Mouse (Mus musculus) adrenal gland (tissue): ENCODE measurements around the gene Spock1.

Experiments
- intact Hi-C: fragments of 180-260 bp; cut with DNase I; formaldehyde crosslinking; loops from one replicate; pipeline ENCODE4 v1.15.1; 2025

Spock1 gene

DNA sequence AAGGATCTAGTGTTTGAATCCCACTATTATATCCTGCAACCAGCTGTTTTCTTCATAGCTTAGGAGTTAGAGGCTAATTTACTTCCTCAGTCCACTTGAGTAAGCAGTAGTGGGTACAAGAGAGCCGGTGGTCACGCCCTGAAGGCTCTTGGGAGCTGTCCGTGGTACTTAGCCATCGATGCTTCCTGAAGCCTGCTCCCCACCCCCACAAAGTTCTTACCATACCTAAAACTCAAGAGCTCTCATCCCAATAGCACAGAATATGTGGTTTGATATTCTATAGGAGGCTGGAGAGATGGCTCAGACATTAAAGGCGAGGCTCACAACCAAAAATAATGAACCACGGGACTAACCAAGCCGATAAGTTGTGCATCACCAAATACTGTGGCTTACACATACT is 40.5 kb downstream of the Spock1 start:
- intact Hi-C loops, result no loop called here

DNA sequence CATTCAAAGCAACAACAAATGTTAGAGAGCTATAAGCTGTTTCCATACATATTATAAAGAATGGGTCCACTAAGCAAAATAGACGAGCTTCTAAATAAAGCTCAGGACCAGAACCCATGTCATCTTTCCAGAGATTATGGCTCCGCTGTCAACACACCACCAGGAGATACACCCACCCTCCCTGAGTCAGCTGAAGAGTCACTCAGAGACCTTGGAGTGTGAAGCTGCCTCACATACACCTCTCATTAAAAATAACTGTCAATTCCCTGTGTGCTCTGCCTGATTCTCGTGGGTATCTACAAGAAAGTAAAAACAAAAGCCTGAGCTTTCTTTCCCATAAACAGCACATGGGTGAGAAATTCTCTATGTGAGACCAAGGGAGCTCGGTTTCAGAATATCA is 43.1 kb downstream of the Spock1 start:
- intact Hi-C loops, result no loop called here

DNA sequence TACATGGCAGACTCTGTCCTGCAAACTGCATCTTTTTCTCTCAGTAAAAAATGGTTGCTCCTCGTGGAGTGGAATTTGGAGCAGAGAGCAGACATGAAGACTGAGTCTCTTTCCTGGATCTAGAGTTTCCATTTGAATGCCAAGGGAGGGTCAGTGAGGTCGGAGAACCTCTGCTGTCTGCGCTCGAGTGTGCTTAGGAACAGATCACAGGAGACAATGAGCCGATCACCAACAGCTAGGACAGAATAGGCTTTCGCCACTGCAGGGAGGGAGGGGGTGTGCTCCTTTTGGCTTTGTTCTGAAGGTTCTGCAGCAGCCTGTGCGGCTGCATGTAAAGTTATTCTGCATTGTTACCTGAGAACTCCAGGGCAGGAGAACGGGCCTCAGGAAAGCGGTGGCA is 49.6 kb downstream of the Spock1 start:
- intact Hi-C loops, result no loop called here

DNA sequence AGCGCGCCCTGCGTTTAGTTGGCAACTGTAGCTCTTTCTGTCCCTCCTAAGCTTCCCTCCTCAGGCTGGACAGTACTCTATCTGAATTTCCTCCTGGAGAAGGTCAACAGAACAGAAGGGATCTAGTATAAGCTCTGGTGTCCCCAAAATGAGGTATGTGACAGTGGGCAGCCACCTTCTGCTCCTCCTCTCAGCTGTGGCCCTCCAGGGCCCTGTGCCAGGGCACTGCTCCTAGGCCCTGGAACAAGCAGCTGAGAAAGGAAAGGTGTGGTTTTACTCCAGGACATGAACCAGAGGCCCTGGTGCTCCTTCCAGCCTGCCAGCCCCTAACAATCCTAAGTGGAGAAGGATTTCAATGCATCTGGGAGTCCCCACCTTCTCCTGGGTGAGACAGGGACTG is 51.1 kb downstream of the Spock1 start:
- intact Hi-C loops, result no loop called here

DNA sequence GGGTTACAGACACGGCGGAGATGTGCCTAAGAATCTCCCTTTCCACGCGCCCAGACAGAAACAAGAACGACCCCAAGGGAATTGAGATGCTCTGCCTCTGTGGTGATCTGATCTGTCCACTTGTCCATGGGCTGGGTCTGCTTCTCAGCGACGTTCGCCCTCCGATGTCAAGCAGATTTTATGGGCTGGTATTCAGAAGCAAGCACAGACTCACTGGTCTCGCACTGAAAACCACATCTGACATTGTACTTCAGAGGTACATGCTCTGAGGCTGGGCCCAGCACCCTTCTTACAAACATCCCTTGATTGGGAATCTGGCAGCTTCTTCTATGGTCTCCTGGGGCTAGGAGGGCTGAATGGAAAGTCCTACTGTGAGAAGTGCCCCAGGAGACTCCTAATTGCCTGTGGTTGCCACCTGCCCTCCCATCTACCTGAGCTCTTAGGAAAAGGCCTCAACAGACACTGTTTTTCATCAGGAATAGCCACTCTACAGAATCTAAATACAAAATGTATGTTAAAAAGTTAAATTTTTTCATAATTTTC is 51.8 kb downstream of the Spock1 start:
- intact Hi-C loops, result no loop called here

DNA sequence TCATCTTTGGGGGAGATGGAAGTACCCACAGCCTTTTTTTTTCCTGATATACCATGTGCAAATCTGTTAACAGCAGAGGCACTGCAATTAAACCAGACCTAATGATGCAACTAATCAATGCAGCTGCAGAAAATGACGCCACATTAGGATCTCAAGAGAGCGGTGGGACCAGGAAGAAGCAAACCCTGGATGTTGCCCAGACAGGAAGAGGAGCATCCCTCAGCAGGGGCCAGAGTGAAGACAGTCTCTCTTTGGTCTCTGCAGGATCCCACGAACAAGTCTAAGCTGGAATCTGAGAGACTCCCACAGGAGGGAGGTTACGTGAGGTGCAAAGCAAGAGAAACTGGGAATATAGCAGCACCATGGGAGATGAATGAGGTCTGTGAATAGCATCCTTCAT is 52.4 kb downstream of the Spock1 start:
- intact Hi-C loops, result no loop called here

DNA sequence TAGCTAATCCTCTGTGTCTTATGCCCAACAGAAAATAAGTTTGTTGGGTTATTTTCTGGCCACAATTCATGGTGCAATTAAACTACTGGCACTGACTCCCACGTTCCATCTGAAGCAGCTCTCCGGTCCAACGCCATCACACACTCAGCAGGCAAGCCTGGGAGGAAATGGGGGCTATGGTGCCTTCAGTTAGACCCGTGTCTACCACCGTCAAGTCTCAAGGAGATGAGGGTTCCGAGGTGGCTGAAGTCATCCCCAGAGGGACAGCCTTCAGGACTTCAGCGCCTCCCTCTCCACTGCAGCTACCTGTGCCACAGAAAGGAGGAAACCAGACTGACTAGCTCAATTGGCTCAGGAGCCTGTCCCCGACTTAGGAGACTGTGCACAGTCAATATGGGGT is 53.7 kb downstream of the Spock1 start:
- intact Hi-C loops, result no loop called here

DNA sequence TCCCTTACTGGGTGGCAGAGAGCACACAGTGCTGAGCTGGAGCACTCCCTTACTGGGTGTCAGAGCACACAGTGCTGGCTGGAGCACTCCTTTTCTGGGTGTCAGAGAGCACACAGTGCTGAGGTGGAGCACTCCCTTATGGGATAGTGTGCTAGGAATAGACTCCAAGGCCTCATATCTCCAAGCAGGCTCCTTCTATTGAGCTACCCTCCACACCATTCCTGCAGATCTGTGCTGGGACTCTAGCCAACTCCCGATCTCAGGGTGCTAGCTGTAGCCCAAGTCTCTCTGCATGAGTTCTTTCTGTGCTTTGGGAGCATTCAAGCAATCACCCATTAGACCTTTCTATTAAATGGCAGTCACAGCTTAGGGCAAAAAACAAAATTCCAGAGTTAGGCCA is 54.5 kb downstream of the Spock1 start:
- intact Hi-C loops, result no loop called here

DNA sequence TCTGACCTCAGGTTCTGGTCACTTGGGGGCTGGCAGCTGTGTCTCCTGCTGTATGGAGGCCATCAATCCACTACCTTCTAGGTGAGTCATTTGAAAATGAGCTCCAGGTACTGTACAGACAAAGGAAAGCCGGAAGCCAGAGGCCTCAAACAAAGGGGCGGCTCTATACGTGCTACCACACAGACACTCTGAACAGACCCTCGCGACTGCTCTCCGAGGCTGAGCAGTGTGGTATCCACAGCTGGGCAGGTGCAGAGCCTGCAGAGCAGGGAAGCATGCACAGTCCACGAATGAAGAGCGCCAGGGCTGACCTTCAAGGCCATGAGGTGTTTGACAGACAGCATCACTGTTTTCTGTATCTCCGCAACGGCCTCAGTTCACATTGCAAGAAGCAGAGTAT is 55.0 kb downstream of the Spock1 start:
- intact Hi-C loops, result no loop called here

DNA sequence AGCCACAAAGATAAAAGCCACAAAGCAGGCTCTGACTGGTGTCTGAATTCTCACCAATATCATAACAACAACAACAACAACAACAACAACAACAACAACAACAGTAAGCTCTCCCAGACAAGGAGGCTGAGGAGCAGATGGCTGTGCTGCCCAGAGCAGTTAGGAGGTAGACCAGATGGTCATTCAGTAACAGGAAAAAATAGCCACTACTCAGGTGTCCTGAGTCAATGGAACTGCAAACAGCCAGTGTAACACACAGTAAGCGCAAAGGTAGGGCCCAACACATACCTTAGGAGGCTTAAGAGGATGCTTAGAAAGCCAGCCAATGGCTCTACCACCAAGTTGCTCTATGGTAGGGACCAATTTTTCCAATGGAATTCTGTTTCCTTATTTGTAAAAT is 59.2 kb downstream of the Spock1 start:
- intact Hi-C loops, result no loop called here

DNA sequence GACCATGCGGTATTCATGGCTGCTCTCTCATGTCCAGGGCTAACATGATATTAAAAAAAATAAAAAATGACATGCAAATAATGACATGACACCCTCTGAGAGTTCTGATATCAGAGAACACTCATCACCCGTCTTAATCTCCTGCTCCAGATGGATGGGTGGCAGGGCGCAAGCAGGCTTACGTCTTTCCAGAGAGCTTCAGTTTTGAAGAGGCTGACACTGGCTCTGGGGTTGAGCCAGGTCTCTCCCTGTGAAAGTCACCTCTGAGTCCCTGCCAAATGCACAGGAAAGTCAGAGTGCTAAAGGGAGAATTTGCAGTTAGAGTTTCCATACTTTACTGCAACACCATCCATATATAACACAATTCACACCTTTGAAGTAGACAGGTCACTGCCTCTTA is 61.0 kb downstream of the Spock1 start:
- intact Hi-C loops, result no loop called here

DNA sequence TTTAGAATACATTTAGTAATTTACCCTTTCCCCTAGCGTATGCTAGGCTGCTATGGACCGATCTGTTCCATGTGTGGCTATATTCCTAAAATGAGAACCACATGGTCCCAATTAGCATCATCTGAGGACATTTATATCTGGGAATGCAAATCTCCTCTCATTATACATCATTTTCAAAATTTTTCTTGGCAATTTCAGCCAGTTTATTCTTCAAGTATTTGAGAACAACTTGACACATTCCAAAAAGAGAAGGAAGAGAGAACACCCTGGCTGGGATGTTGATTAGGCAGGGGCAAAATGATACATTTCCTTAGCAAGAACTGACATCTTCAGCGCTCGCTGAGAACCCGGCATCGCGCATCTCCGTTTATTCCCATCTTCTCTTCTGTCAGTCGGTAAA is 61.7 kb downstream of the Spock1 start:
- intact Hi-C loops, result no loop called here

DNA sequence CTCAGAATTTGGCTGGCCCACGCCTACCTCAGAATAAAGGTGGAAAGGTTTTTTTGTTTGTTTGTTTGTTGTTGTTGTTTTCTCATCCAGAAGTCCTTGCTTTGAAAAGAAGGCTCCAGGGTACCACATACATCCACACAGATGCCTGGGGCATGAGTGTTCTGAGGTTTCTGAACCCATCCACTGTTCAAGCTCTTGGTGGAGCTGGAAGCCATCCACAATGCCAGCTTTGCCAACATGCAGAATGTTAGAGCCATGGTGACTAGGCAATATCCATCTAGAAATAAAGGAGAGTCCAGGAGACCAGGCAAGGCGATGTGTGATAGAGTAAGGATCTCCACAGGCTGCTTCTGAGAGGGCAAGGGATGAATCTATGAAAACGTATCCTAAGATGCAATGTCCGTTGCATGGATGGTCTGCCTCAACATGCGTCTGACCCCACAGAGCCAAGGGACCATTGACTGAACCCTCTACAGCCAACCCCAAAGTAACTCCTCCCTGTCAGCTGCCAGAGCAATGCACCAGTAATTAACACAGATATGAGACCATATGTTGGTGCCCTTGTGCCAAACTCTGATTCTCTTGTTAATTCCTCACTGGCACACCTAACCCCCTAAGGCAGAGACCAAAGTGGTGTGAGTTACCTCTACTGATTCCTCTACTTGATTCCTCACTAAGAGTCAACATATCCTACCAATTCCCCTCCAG is 66.8 kb downstream of the Spock1 start:
- intact Hi-C loops, result no loop called here

DNA sequence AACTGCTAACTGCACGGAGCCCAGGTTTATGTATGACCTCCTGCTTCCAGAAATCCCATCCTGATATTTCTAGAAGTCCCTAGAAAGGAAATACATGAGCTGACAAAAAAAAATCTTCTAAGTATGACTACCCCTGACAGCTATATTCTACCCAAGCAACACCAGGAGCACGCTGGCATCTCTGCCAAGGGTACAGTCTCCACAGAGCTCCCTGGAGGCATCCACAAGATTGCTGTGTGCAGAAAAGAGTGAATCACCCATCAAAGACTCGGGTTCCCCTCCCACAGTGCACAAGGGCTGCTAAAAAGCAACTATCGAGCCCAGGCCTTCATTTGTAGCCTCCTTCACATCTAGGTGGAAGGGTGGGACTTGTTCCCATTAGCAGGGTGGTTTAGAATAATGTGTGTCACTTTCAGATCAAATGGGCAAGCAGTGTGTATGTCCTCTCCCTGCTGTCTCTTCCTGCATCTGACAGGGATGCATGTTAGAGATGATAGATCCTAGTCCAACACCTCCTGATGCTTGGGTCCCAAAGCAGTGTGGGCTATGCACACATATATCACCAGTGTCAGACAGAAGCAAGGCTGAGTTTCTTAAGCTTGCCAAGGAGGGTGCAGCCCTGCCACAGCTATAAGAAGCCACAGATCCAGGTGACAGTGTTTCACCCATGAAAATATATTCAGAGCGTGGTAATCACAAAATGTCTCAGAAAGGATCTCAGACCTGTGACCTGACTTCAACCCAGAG is 70.3 kb downstream of the Spock1 start:
- intact Hi-C loops, result no loop called here

DNA sequence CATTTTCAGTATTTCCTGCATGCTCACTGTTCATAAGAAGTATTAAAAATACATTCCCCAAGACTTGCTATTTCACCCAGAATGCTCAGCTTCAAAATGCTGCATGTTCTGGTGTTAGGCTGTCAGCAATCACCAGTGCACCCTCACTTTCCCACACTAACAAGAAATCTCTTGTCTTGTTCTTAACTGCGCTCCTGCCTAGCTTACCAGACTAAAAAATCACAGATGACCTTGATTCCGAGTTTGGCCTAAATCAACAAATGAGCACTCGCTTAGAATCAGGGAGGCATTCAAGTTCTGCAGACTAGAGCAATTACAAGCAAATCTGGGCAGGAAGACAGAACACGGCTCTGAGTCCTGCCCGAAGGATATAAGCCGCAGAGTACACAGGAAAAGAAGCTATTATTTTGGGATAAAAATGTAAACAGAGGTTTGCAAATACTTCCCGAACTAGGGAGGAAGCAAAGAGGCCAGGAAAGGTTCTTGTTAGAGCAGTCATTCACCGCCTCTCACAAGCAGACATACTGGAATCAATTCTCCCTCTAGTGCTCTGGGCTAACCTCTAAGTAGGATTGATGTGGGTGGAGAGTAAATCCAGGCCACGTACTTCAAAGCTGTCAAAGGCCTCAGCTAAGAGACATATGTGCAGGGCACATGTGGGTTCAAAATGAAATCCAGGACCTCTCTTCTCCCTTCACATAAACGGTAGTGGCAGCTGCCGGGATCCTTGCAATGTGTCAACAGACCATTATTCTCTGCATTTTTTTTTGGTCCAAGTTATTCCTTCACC is 76.6 kb downstream of the Spock1 start:
- intact Hi-C loops, result no loop called here

DNA sequence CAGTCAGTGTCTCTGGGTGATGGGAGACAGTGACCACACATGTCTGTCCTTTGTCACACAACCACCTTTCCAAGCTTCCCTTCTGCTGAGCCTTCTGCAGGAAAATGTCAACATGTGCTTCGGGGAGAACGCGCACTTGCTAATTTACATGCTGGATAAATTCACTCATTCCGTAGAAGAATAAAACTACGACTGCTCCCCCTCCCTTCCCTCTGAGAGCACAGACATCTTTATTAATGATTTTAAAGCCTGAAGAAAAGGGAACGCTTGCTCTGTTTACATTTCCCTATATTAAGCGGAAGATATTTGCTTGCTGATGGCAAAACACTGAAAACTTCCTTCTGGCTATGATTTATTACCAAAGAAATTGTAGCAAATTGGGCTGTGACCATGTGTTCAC is 77.2 kb downstream of the Spock1 start:
- intact Hi-C loops, result no loop called here

DNA sequence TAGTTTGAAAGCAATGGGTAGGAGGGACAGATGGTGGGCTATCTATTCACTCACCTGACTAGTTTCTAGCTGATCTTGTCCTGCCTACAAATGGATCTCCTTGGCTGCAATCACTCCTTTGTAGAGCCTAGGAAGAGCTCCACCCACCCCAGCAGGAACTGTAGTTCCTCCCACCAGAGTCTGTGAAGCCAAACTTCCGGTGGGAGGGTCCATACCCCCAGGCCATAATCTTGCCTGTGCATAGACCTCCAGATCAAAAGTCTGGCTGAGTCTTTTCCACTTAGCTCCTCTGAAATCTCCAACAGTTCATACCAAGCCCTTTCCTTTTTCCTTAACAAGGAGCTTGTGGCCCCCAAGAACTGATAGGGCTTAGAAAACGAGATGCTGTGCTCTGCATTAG is 78.0 kb downstream of the Spock1 start:
- intact Hi-C loops, result no loop called here

DNA sequence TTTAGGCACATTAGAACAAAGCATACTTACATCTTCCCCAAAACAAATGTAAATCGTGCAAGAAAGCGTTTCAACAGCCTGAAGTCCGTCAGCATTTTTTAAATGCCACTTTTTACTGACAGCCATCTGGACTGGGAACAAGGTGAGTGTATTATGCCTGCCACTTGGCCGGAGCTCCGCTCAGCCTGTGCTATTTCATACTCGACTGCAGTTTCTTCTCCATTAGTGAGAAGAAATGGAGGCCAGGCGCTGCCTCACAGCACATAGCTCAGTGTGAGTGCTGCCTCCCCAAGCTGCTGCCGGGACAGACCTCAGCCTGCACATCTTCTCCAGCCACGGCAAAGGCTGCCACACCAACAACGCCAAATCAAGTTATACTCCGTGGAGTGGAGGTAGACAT is 91.9 kb downstream of the Spock1 start:
- intact Hi-C loops, result no loop called here

DNA sequence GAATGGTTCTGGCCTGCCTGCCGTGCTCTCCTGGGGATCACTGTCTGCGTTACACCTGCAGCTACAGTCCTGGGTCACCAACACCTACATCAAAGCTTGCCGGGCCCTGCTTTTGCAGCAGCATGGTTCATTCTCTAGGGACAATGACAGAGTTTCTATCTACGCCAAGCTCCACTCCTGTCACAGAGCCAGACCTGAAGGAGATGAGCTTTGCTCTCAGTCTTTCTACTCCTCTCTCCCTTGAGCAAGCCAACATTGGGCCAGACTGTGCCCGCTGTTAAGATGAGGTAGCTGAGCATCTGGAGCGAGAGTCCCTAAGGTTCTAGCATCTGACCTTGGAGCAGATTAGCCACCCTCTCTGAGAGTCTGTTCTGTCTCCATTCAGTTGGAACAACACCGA is 95.5 kb downstream of the Spock1 start:
- intact Hi-C loops, result no loop called here

DNA sequence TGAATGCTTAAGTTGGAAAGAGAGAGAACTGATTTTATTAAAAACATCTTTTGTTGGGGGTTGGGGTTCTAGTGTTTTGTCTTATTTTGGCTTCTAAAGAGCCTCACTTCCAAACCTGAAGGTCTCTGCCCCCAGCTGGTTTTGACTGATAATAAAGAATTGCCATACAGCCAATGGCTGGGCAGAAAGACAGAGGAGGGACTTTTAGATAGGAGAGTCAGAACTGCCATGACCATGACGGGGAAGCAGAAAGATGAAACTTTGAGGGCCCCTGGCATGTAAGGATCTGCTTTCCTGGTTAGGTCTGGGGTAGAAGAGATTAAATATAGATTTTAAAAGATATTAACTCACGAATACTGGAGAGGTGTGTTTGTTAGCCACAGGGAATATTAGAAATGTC is 96.9 kb downstream of the Spock1 start:
- intact Hi-C loops, result no loop called here

DNA sequence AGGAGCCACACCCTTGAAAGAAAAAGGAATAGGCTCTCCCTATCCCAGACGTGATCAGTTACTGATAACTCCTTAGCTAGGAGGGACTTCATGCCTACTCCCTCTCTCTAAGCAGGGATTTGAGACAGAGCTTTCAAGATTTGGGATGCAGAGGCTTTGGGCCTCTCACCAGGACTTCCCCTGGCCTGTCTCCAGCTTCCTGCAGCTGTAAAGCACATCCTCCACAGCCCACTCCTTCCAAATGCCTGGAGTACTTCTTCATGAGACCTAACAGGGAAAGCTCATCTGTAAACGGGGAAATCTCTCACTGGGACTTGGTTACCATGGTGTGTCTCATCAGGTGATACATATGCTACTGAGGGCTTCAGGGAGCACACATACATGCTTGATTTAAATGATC is 97.3 kb downstream of the Spock1 start:
- intact Hi-C loops, result no loop called here

DNA sequence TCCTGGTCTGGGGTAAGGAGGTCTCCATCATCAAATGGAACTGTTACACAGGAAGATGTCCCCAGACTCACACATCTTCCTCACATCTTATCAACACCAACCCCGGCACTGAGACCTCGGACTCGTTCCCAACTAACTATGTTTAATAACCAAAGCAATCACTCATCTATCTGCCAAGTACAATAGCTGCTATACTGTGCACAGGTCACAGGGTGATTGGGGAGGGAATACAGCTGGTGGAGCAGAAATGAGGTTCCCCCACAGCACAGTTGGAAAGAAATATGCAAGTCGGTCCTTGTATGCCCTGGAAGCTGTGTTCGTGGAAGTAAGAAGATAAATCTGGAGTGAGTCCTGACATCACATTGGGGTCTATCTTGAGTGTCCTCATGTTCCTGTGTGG is 98.0 kb downstream of the Spock1 start:
- intact Hi-C loops, result no loop called here
